Mouse (Mus musculus) cortical plate, adult 2 months (tissue): Measurements from ENCODE around the gene Stpg4.

ENCODE experiments used
- CTCF ChIP-seq: fragments of 200-500 bp; IDR thresholded peaks from 2 replicates; pipeline ENCODE4 v1.5.1; 2011; ENCODE audit warnings: mild to moderate bottlenecking, control low read depth, low read length; ENCODE audit not compliant: insufficient read depth; ENCODE audit errors: extremely low read depth
- POLR2A ChIP-seq: fragments of 200-500 bp; IDR thresholded peaks from 2 replicates; pipeline ENCODE4 v1.6.1; 2011; ENCODE audit warnings: mild to moderate bottlenecking, low read length, control low read depth; ENCODE audit not compliant: insufficient read depth; ENCODE audit errors: extremely low read depth

DNA sequence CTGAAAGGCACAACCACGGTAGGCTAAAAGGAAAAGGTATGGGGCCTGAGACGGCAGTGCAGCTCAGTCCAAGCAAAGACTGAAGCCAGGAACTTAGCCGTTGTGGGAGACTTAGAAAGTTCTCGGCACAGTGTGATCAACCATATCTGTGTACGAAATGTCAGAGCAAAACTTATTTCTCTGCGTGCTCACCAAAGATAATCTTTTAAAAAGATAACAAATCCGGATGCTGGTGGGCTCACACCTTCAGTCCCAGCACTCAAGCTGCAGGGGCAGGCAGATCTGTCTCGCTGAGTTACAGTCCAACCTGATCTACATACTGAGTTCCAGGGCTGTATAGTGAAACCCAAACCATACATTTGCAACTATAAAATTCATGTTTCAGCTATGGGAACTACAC, 41.9 kb upstream of the Stpg4 start:
- no peak for TF ChIP-seq CTCF
- no peak for TF ChIP-seq POLR2A
